Mouse (Mus musculus): ENCODE data around the gene Magohb. TPM values are rescaled to one million over a fixed set of nuclear protein-coding genes. Genes with fewer than 3 reads are reported as not detected.

The Magohb gene
- polyA plus RNA-seq, 1 experiment = 0.34 TPM

GRCm38 (mm10) chr6:131264175-131264574 lies 28.9 kb downstream of the Magohb start:
- no peaks in the 10 kb centered on the region for H3K36me3 ChIP-seq (ENCODE audit: control insufficient read depth, insufficient read depth, low read length)
- WGBS = 79% methylated on average over 5 of the region's 5 CpGs
- no peaks in the 10 kb centered on the region for H3K27me3 ChIP-seq (ENCODE audit: control insufficient read depth, insufficient read depth, low read length)
- H3K27ac ChIP-seq (ENCODE audit: insufficient read depth, low read depth, low read length) = no peak overlapping the region
- H3K4me1 ChIP-seq (ENCODE audit: control insufficient read depth, insufficient read depth, insufficient read length, low read length) = no peaks in the 10 kb centered on the region
- TF ChIP-seq CTCF (IDR thresholded peaks at IDR 0.05; ENCODE audit: extremely low read depth, insufficient read length, insufficient replicate concordance, low read depth, low read length) (no peak), POLR2A (IDR thresholded peaks at IDR 0.05; ENCODE audit: low read depth, low read length) (no peak)
- no peak overlapping the region for H3K4me3 ChIP-seq (ENCODE audit: low read depth, low read length)

- no peak for TF ChIP-seq POLR2A (IDR thresholded peaks at IDR 0.05; ENCODE audit: low read depth, low read length)
- WGBS = 50% methylated on average over 3 of the region's 3 CpGs
- Histone ChIP-seq H3K4me3 (ENCODE audit: low read depth, low read length) (no peak overlapping the region), H3K27me3 (ENCODE audit: control insufficient read depth, insufficient read depth, low read length) (no peaks in the 10 kb centered on the region), H3K4me1 (ENCODE audit: control insufficient read depth, insufficient read depth, insufficient read length, low read length) (no peaks in the 10 kb centered on the region), H3K36me3 (ENCODE audit: control insufficient read depth, insufficient read depth, low read length) (no peaks in the 10 kb centered on the region), H3K27ac (ENCODE audit: insufficient read depth, low read depth, low read length) (no peak overlapping the region)
Observed at GRCm38 (mm10) chr6:131262778-131263177, 30.3 kb downstream of the Magohb start.

GRCm38 (mm10) chr6:131262009-131262408 lies 31.0 kb downstream of the Magohb start:
- H3K27me3 ChIP-seq (ENCODE audit: control insufficient read depth, insufficient read depth, low read length) = no peaks in the 10 kb centered on the region
- no peaks in the 10 kb centered on the region for H3K36me3 ChIP-seq (ENCODE audit: control insufficient read depth, insufficient read depth, low read length)
- no peaks in the 10 kb centered on the region for H3K4me1 ChIP-seq (ENCODE audit: control insufficient read depth, insufficient read depth, insufficient read length, low read length)
- H3K27ac ChIP-seq (ENCODE audit: insufficient read depth, low read depth, low read length) = no peak overlapping the region
- WGBS = 70% methylated on average over 3 of the region's 3 CpGs
- no peak overlapping the region for H3K4me3 ChIP-seq (ENCODE audit: low read depth, low read length)
- TF ChIP-seq POLR2A (IDR thresholded peaks at IDR 0.05; ENCODE audit: low read depth, low read length) (no peak), CTCF (IDR thresholded peaks at IDR 0.05; ENCODE audit: extremely low read depth, insufficient read length, insufficient replicate concordance, low read depth, low read length) (no peak)

GRCm38 (mm10) chr6:131247206-131247605 lies 45.8 kb downstream of the Magohb start, which contains the start of gene Klra2:
Klra2 (minus strand) TSS chr6:131247362.
- H3K27me3 ChIP-seq (ENCODE audit: control insufficient read depth, insufficient read depth, low read length) = no peaks in the 10 kb centered on the region
- H3K36me3 ChIP-seq (ENCODE audit: control insufficient read depth, insufficient read depth, low read length) = no peaks in the 10 kb centered on the region
- H3K4me3 ChIP-seq (ENCODE audit: low read depth, low read length) = no peak within 1 kb of the TSS
- H3K4me1 ChIP-seq (ENCODE audit: control insufficient read depth, insufficient read depth, insufficient read length, low read length) = no peaks in the 10 kb centered on the region
- no peak within 1 kb of the TSS for H3K27ac ChIP-seq (ENCODE audit: insufficient read depth, low read depth, low read length)
- 69% methylated on average over 2 of the region's 2 CpGs for WGBS
- TF ChIP-seq CTCF (IDR thresholded peaks at IDR 0.05; ENCODE audit: extremely low read depth, insufficient read length, insufficient replicate concordance, low read depth, low read length) = no peak

GRCm38 (mm10) chr6:131245081-131245480 lies 48.0 kb downstream of the Magohb start:
- no peaks in the 10 kb centered on the region for H3K36me3 ChIP-seq (ENCODE audit: control insufficient read depth, insufficient read depth, low read length)

More at GRCm38 (mm10) chr6:131245081-131245480, 48.0 kb downstream of the Magohb start:
- TF ChIP-seq POLR2A (IDR thresholded peaks at IDR 0.05; ENCODE audit: low read depth, low read length) = no peak
- TF ChIP-seq CTCF (IDR thresholded peaks at IDR 0.05; ENCODE audit: extremely low read depth, insufficient read length, insufficient replicate concordance, low read depth, low read length) = no peak
- Histone ChIP-seq H3K27ac (ENCODE audit: insufficient read depth, low read depth, low read length) (no peak overlapping the region), H3K27me3 (ENCODE audit: control insufficient read depth, insufficient read depth, low read length) (no peaks in the 10 kb centered on the region), H3K4me3 (ENCODE audit: low read depth, low read length) (no peak overlapping the region), H3K4me1 (ENCODE audit: control insufficient read depth, insufficient read depth, insufficient read length, low read length) (no peaks in the 10 kb centered on the region)
- 77% methylated on average over 2 of the region's 2 CpGs for WGBS

Other genes with a start within 250 kb of the Magohb start
- 0.13 and 0.28 TPM in 2 replicates for gene Klra2, start 45.9 kb downstream of the Magohb start, polyA plus RNA-seq (2012; rRNA removed)
- 10.4 and 33.0 TPM in 2 replicates for gene Styk1, start 60.4 kb upstream of the Magohb start, polyA plus RNA-seq (2012; rRNA removed)
- 67.2 and 132 TPM in 2 replicates for gene Ybx3, start 95.2 kb upstream of the Magohb start, polyA plus RNA-seq (2012; rRNA removed)
- gene 5430401F13Rik, start 193.2 kb upstream of the Magohb start, polyA plus RNA-seq (2012; rRNA removed) = not detected in 2 replicates
- not detected in 2 replicates for gene Gm6619, start 193.2 kb upstream of the Magohb start, polyA plus RNA-seq (2012; rRNA removed)